In the genomic region with DNA sequence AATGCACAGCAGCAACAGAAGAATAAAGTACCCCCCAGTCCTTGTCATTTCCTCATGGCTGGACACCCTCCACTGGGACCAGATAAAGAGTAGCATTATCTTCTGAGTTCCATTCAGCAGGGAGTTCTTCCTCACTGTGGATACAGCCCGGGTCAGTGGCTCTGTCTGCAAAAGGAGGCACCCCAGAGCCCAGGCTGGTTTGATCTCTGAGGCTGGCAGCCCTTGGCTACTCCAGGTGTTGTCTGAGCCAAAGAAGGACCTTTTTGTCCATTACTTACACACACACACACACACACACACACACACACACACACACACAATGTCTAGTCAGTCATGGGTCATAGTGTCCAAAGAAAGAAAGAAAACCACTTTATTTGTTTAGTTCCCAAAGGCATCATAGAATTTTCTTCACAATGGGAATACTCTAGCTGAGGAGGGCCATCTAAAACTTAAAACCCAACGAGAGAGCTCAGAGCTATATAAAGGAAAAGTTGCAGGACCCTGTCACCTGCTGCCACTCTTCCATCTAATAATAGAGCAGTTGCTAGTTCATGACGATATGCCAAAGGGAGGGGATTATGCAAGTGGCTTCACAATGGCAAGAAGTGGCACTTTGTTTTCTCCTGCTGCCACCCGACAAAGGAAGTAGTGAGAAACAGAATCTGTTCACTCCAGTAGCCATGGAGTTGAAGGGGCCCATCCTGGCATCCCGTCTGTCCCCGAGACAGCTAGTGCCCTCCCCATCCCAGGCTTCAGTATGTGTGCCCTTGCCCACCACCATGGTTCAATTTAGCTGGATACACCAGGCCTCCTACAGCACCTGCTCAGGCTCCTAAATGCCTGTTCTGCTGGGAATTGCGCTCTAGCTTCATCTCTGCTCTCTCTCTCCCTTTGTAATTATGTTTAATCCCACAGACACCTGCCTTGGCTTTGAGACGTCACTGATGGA, we compare ENCODE assay signal across 11 mouse cellular contexts.
A peak's percentile ranks its signal among the peaks of the same experiment; 100 is the strongest.
DNase-seq lines count a peak whose midpoint lies in the region; ATAC-seq and TF ChIP-seq lines count a peak whose summit lies in the region.
"Had no signal": no experiment of that assay in that cellular context is flagged by ENCODE, and none has a peak within 500 bp of the region (broad histone marks: within the 10 kb centered on the region; RNA-seq: fewer than 3 reads in every experiment).

No protein-coding gene starts in this region.

- ATAC-seq in heart, embryonic 13.5 days (ENCODE audit: extremely low read depth, insufficient number of reproducible peaks, low FRiP score, low TSS enrichment) = no peak
- ATAC-seq in heart, embryonic 14.5 days (ENCODE audit: insufficient number of reproducible peaks, insufficient read depth, low FRiP score, low read depth) = no peak; the same call in 1 of the 2 replicates
- peak; percentile 92 for ATAC-seq in hindbrain, postnatal 0 days
- peak; percentile 85 for ATAC-seq in neural tube, embryonic 15.5 days (ENCODE audit: low FRiP score)

- peaks cover 10% of the 10 kb centered on the region; the same call in 1 of the 2 replicates for H3K4me1 ChIP-seq in heart, embryonic 13.5 days
- peaks cover 4 to 6% of the 10 kb centered on the region in 2 experiments; a peak in 2 of 4 replicates for H3K4me1 ChIP-seq in heart, embryonic 14.5 days (ENCODE audit: control insufficient read depth in 2 of 2, insufficient read depth in 2 of 2, low read length in 2 of 2)
- H3K4me1 ChIP-seq in hindbrain, postnatal 0 days (ENCODE audit: insufficient read depth, low read length) = 0 out of 2 replicates have a peak, but pooled peaks cover 2% of the 10 kb centered on the region
- peaks cover 9% of the 10 kb centered on the region; the same call in 1 of the 2 replicates for H3K4me1 ChIP-seq in neural tube, embryonic 15.5 days
- H3K4me1 ChIP-seq: liver, embryonic 15.5 days; megakaryocyte, embryonic 14.5 days had no signal

- 0 out of 2 replicates have a peak overlapping the region, but pooled peaks have one; percentile 6 for H3K4me2 ChIP-seq in heart, embryonic 13.5 days
- H3K4me2 ChIP-seq in heart, embryonic 14.5 days (ENCODE audit: low read length) = 0 out of 2 replicates have a peak overlapping the region, but pooled peaks have one; percentile 8
- no peak overlapping the region for H3K4me2 ChIP-seq in hindbrain, postnatal 0 days (ENCODE audit: low read depth, low read length)
- no peak overlapping the region for H3K4me2 ChIP-seq in neural tube, embryonic 15.5 days
- H3K4me2 ChIP-seq: liver, embryonic 15.5 days had no signal

- H3K36me3 ChIP-seq in heart, embryonic 13.5 days = no peaks in the 10 kb centered on the region
- no peaks in the 10 kb centered on the region for H3K36me3 ChIP-seq in heart, embryonic 14.5 days (ENCODE audit: control insufficient read depth, insufficient read depth, low read length)
- no peaks in the 10 kb centered on the region for H3K36me3 ChIP-seq in hindbrain, postnatal 0 days (ENCODE audit: insufficient read depth, low read length)
- H3K36me3 ChIP-seq in neural tube, embryonic 15.5 days = no peaks in the 10 kb centered on the region
- H3K36me3 ChIP-seq: liver, embryonic 15.5 days had no signal

- no peak overlapping the region for H3K9ac ChIP-seq in heart, embryonic 13.5 days
- no peak overlapping the region for H3K9ac ChIP-seq in heart, embryonic 14.5 days (ENCODE audit: low read length)
- no peak overlapping the region for H3K9ac ChIP-seq in hindbrain, postnatal 0 days (replicated peaks; ENCODE audit: low read length)
- H3K9ac ChIP-seq in neural tube, embryonic 15.5 days (replicated peaks) = no peak overlapping the region
- H3K9ac ChIP-seq: liver, embryonic 15.5 days had no signal

- DNase-seq in heart, postnatal 25 days (ENCODE audit: low spot score) = no peak
- DNase-seq in hindbrain, postnatal 0 days (ENCODE audit: low spot score) = peak; percentile 65
- DNase-seq in thymus, postnatal 25 days = no peak
- DNase-seq in cerebellum, adult 9-10 months = no peak
- no peak for DNase-seq in gastrocnemius, postnatal 10 days
- DNase-seq: kidney, postnatal 36 days had no signal

- WGBS in heart, embryonic 13.5 days = 31% methylated on average over 8 of the region's 8 CpGs
- WGBS in heart, embryonic 14.5 days = 37% methylated on average over 8 of the region's 8 CpGs
- 16% methylated on average over 8 of the region's 8 CpGs for WGBS in hindbrain, postnatal 0 days
- 15% methylated on average over 8 of the region's 8 CpGs for WGBS in neural tube, embryonic 15.5 days

- no peak overlapping the region for H3K4me3 ChIP-seq in heart, embryonic 13.5 days
- no peak overlapping the region for H3K4me3 ChIP-seq in heart, embryonic 14.5 days (ENCODE audit: control insufficient read depth in 1 of 2, insufficient read depth in 1 of 2, low read depth in 1 of 2, low read length in 2 of 2)
- H3K4me3 ChIP-seq in hindbrain, postnatal 0 days (ENCODE audit: low read length) = no peak overlapping the region
- H3K4me3 ChIP-seq in neural tube, embryonic 15.5 days (replicated peaks) = no peak overlapping the region
- H3K4me3 ChIP-seq: liver, embryonic 15.5 days; megakaryocyte, embryonic 14.5 days had no signal

- TF ChIP-seq CTCF in hindbrain, postnatal 0 days (IDR thresholded peaks at IDR 0.05; ENCODE audit: low read depth) = no peak

- intact Hi-C loops in heart, postnatal 25 days (cut with DNase I) = no loop called here

- H3K27ac ChIP-seq in heart, embryonic 13.5 days (replicated peaks) = 0 out of 2 replicates have a peak overlapping the region, but pooled peaks have one; percentile 12
- no peak overlapping the region for H3K27ac ChIP-seq in heart, embryonic 14.5 days (replicated peaks in 1 of 2; ENCODE audit: control insufficient read depth in 1 of 2, insufficient read depth in 1 of 2, low read depth in 2 of 2, low read length in 2 of 2)
- peak overlapping the region; percentile 32; the same call in 1 of the 2 replicates for H3K27ac ChIP-seq in hindbrain, postnatal 0 days
- H3K27ac ChIP-seq in neural tube, embryonic 15.5 days (replicated peaks) = peak overlapping the region; percentile 13; the same call in 1 of the 2 replicates
- H3K27ac ChIP-seq: liver, embryonic 15.5 days had no signal

- H3K9me3 ChIP-seq in heart, embryonic 13.5 days = no peaks in the 10 kb centered on the region
- H3K9me3 ChIP-seq in heart, embryonic 14.5 days (ENCODE audit: control insufficient read depth, low read length) = no peaks in the 10 kb centered on the region
- H3K9me3 ChIP-seq in hindbrain, postnatal 0 days (ENCODE audit: low read length) = no peaks in the 10 kb centered on the region
- H3K9me3 ChIP-seq in neural tube, embryonic 15.5 days (replicated peaks) = no peaks in the 10 kb centered on the region
- H3K9me3 ChIP-seq: liver, embryonic 15.5 days had no signal

- no peaks in the 10 kb centered on the region for H3K27me3 ChIP-seq in heart, embryonic 13.5 days (replicated peaks)
- H3K27me3 ChIP-seq in heart, embryonic 14.5 days (ENCODE audit: control insufficient read depth, insufficient read depth, low read length) = no peaks in the 10 kb centered on the region
- no peaks in the 10 kb centered on the region for H3K27me3 ChIP-seq in hindbrain, postnatal 0 days (ENCODE audit: insufficient read depth, low read length)
- H3K27me3 ChIP-seq in neural tube, embryonic 15.5 days (replicated peaks) = no peaks in the 10 kb centered on the region
- H3K27me3 ChIP-seq: liver, embryonic 15.5 days; megakaryocyte, embryonic 14.5 days had no signal

Comparison
In these comparisons a context has a peak if more than half of its experiments do, and no peak if none do; other contexts are left out.
1. H3K27ac ChIP-seq: peak in heart, embryonic 13.5 days (single experiment), hindbrain, postnatal 0 days (single experiment) and neural tube, embryonic 15.5 days (single experiment); none in heart, embryonic 14.5 days (0 of 2).
2. ATAC-seq: peak in hindbrain, postnatal 0 days (single experiment) and neural tube, embryonic 15.5 days (single experiment); none in heart, embryonic 13.5 days (single experiment) and heart, embryonic 14.5 days (single experiment).
3. H3K4me2 ChIP-seq: peak in heart, embryonic 13.5 days (single experiment) and heart, embryonic 14.5 days (single experiment); none in hindbrain, postnatal 0 days (single experiment) and neural tube, embryonic 15.5 days (single experiment).